Mouse (Mus musculus): ENCODE data around the gene Acoxl. TPM values are rescaled to one million over a fixed set of nuclear protein-coding genes. Genes with fewer than 3 reads are reported as not detected.

Acoxl gene
- polyA plus RNA-seq, 1 experiment: 0.25 TPM

- Histone ChIP-seq H3K27me3 (ENCODE audit: control insufficient read depth, insufficient read depth, low read length) (no peaks in the 10 kb centered on the region), H3K4me1 (ENCODE audit: control insufficient read depth, insufficient read depth, insufficient read length) (no peaks in the 10 kb centered on the region; the same call in 1 of the 2 replicates), H3K4me3 (ENCODE audit: extremely low read depth, insufficient read depth, insufficient read length) (no peak overlapping the region), H3K27ac (ENCODE audit: insufficient read depth, low read length) (no peak overlapping the region), H3K36me3 (ENCODE audit: control insufficient read depth, insufficient read depth, low read length) (no peaks in the 10 kb centered on the region)
- TF ChIP-seq CTCF (IDR thresholded peaks at IDR 0.05; ENCODE audit: extremely low read depth, insufficient read depth, insufficient read length, insufficient replicate concordance): no peak
- no peak for TF ChIP-seq POLR2A (IDR thresholded peaks at IDR 0.05; ENCODE audit: low read depth, low read length)
- no peak for DNase-seq (ENCODE audit: low read depth in 1 of 2, low spot score in 2 of 2)
Observed at GRCm38 (mm10) chr2:128020908-128021193, 182.2 kb downstream of the Acoxl start.

- no peaks in the 10 kb centered on the region; the same call in 1 of the 2 replicates for H3K4me1 ChIP-seq (ENCODE audit: control insufficient read depth, insufficient read depth, insufficient read length)
- no peak for TF ChIP-seq POLR2A (IDR thresholded peaks at IDR 0.05; ENCODE audit: low read depth, low read length)
- TF ChIP-seq CTCF (IDR thresholded peaks at IDR 0.05; ENCODE audit: extremely low read depth, insufficient read depth, insufficient read length, insufficient replicate concordance): no peak
- H3K4me3 ChIP-seq (ENCODE audit: extremely low read depth, insufficient read depth, insufficient read length): no peak overlapping the region
- no peaks in the 10 kb centered on the region for H3K36me3 ChIP-seq (ENCODE audit: control insufficient read depth, insufficient read depth, low read length)
- DNase-seq (ENCODE audit: low read depth in 1 of 2, low spot score in 2 of 2): no peak
- no peaks in the 10 kb centered on the region for H3K27me3 ChIP-seq (ENCODE audit: control insufficient read depth, insufficient read depth, low read length)
- H3K27ac ChIP-seq (ENCODE audit: insufficient read depth, low read length): no peak overlapping the region
- WGBS: 93% methylated on average over 2 of the region's 2 CpGs
Observed at GRCm38 (mm10) chr2:128023855-128024254, 185.2 kb downstream of the Acoxl start.

- 58% methylated on average over 12 of the region's 12 CpGs for WGBS
- no peak overlapping the region for H3K27ac ChIP-seq (ENCODE audit: insufficient read depth, low read length)
- no peak for DNase-seq (ENCODE audit: low read depth in 1 of 2, low spot score in 2 of 2)
- H3K36me3 ChIP-seq (ENCODE audit: control insufficient read depth, insufficient read depth, low read length): no peaks in the 10 kb centered on the region
- H3K27me3 ChIP-seq (ENCODE audit: control insufficient read depth, insufficient read depth, low read length): no peaks in the 10 kb centered on the region
- no peaks in the 10 kb centered on the region; the same call in 1 of the 2 replicates for H3K4me1 ChIP-seq (ENCODE audit: control insufficient read depth, insufficient read depth, insufficient read length)
- TF ChIP-seq POLR2A (IDR thresholded peaks at IDR 0.05; ENCODE audit: low read depth, low read length) (no peak), CTCF (IDR thresholded peaks at IDR 0.05; ENCODE audit: extremely low read depth, insufficient read depth, insufficient read length, insufficient replicate concordance) (no peak)
- no peak overlapping the region for H3K4me3 ChIP-seq (ENCODE audit: extremely low read depth, insufficient read depth, insufficient read length)
Observed at GRCm38 (mm10) chr2:128027696-128028095, 189.0 kb downstream of the Acoxl start.

GRCm38 (mm10) chr2:128029968-128030367 is 191.3 kb downstream of the Acoxl start:
- no peaks in the 10 kb centered on the region for H3K36me3 ChIP-seq (ENCODE audit: control insufficient read depth, insufficient read depth, low read length)
- no peak overlapping the region for H3K27ac ChIP-seq (ENCODE audit: insufficient read depth, low read length)
- 79% methylated on average over 2 of the region's 2 CpGs for WGBS
- no peak overlapping the region for H3K4me3 ChIP-seq (ENCODE audit: extremely low read depth, insufficient read depth, insufficient read length)
- TF ChIP-seq CTCF (IDR thresholded peaks at IDR 0.05; ENCODE audit: extremely low read depth, insufficient read depth, insufficient read length, insufficient replicate concordance) (no peak), POLR2A (IDR thresholded peaks at IDR 0.05; ENCODE audit: low read depth, low read length) (no peak)
- no peaks in the 10 kb centered on the region for H3K4me1 ChIP-seq (ENCODE audit: control insufficient read depth, insufficient read depth, insufficient read length)
- DNase-seq (ENCODE audit: low read depth in 1 of 2, low spot score in 2 of 2): no peak
- no peaks in the 10 kb centered on the region for H3K27me3 ChIP-seq (ENCODE audit: control insufficient read depth, insufficient read depth, low read length)

GRCm38 (mm10) chr2:128032111-128032510 is 193.4 kb downstream of the Acoxl start:
- Histone ChIP-seq H3K27me3 (ENCODE audit: control insufficient read depth, insufficient read depth, low read length) (no peaks in the 10 kb centered on the region), H3K4me3 (ENCODE audit: extremely low read depth, insufficient read depth, insufficient read length) (no peak overlapping the region), H3K4me1 (ENCODE audit: control insufficient read depth, insufficient read depth, insufficient read length) (no peaks in the 10 kb centered on the region), H3K36me3 (ENCODE audit: control insufficient read depth, insufficient read depth, low read length) (no peaks in the 10 kb centered on the region), H3K27ac (ENCODE audit: insufficient read depth, low read length) (no peak overlapping the region)
- TF ChIP-seq CTCF (IDR thresholded peaks at IDR 0.05; ENCODE audit: extremely low read depth, insufficient read depth, insufficient read length, insufficient replicate concordance) (no peak), POLR2A (IDR thresholded peaks at IDR 0.05; ENCODE audit: low read depth, low read length) (no peak)
- WGBS: 75% methylated on average over 4 of the region's 4 CpGs
- no peak for DNase-seq (ENCODE audit: low read depth in 1 of 2, low spot score in 2 of 2)

GRCm38 (mm10) chr2:128033503-128033902 is 194.8 kb downstream of the Acoxl start:
- Histone ChIP-seq H3K4me1 (ENCODE audit: control insufficient read depth, insufficient read depth, insufficient read length) (no peaks in the 10 kb centered on the region), H3K4me3 (ENCODE audit: extremely low read depth, insufficient read depth, insufficient read length) (no peak overlapping the region), H3K36me3 (ENCODE audit: control insufficient read depth, insufficient read depth, low read length) (no peaks in the 10 kb centered on the region), H3K27ac (ENCODE audit: insufficient read depth, low read length) (no peak overlapping the region), H3K27me3 (ENCODE audit: control insufficient read depth, insufficient read depth, low read length) (no peaks in the 10 kb centered on the region)
- no peak for DNase-seq (ENCODE audit: low read depth in 1 of 2, low spot score in 2 of 2)
- 88% methylated on average over 3 of the region's 3 CpGs for WGBS
- no peak for TF ChIP-seq CTCF (IDR thresholded peaks at IDR 0.05; ENCODE audit: extremely low read depth, insufficient read depth, insufficient read length, insufficient replicate concordance)
- no peak for TF ChIP-seq POLR2A (IDR thresholded peaks at IDR 0.05; ENCODE audit: low read depth, low read length)

- no peak overlapping the region for H3K27ac ChIP-seq (ENCODE audit: insufficient read depth, low read length)
- TF ChIP-seq POLR2A (IDR thresholded peaks at IDR 0.05; ENCODE audit: low read depth, low read length) (no peak), CTCF (IDR thresholded peaks at IDR 0.05; ENCODE audit: extremely low read depth, insufficient read depth, insufficient read length, insufficient replicate concordance) (no peak)
- H3K4me1 ChIP-seq (ENCODE audit: control insufficient read depth, insufficient read depth, insufficient read length): no peaks in the 10 kb centered on the region
- no peaks in the 10 kb centered on the region for H3K36me3 ChIP-seq (ENCODE audit: control insufficient read depth, insufficient read depth, low read length)
- no peak overlapping the region for H3K4me3 ChIP-seq (ENCODE audit: extremely low read depth, insufficient read depth, insufficient read length)
- 92% methylated on average over 9 of the region's 9 CpGs for WGBS
- no peak for DNase-seq (ENCODE audit: low read depth in 1 of 2, low spot score in 2 of 2)
- no peaks in the 10 kb centered on the region for H3K27me3 ChIP-seq (ENCODE audit: control insufficient read depth, insufficient read depth, low read length)
Observed at GRCm38 (mm10) chr2:128034066-128034665, 195.5 kb downstream of the Acoxl start.
